Mouse (Mus musculus) kidney, adult 2 months (tissue): ENCODE results near the gene Dnah1.

Source experiments
- CTCF ChIP-seq: fragments of 200-500 bp; conservative IDR thresholded peaks from 2 replicates; pipeline ENCODE4 v1.5.1; 2011; ENCODE audit warnings: low read depth, mild to moderate bottlenecking, control low read depth, low read length, moderate library complexity, mixed read lengths; ENCODE audit not compliant: insufficient read depth, insufficient read length
- POLR2A ChIP-seq: fragments of 200-500 bp; IDR thresholded peaks from one replicate; pipeline ENCODE4 v1.6.1; 2011; ENCODE audit warnings: low read depth, low read length, control low read depth

DNA sequence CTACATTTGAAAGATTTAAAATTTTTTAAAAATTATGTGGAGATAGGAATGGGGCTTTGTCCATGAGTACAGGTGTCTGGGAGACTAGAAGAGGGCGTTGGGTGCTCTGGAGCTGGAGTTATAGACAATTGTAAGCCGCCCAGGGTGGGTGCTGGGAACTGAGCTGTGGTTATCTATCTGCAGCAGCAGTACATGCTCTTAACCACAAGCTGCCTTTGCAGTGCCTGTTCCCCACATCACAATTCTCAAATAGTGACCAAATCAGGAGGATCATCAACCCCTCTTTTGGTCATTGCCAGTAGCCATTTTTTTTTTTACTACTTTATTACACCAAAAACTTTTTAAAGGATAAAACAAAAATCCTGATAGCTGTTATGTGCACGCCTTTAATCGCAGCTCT, 40.9 kb upstream of the Dnah1 start:
- TF ChIP-seq CTCF = no peak
- TF ChIP-seq POLR2A = no peak
